Mouse (Mus musculus) thymus, adult 2 months (tissue): Measurements from ENCODE around the gene Adamts10. TPM values are rescaled to one million over a fixed set of nuclear protein-coding genes. Genes with fewer than 3 reads are reported as not detected.

ENCODE experiments used
- DNase-seq: peaks from one replicate; pipeline ENCODE4 v3.0.0; 2021
- H3K27ac ChIP-seq: fragments of 200-500 bp; 2 replicates; pipeline ENCODE4 v1.5.1; 2012; ENCODE audit warnings: low read length, control low read depth; ENCODE audit not compliant: control insufficient read depth, insufficient read depth
- H3K27me3 ChIP-seq: fragments of 200-500 bp; 2 replicates; pipeline ENCODE4 v1.6.1; 2012; ENCODE audit warnings: mild to moderate bottlenecking, low read length, moderate library complexity, mixed read lengths; ENCODE audit not compliant: control insufficient read depth, insufficient read depth
- H3K36me3 ChIP-seq: fragments of 200-500 bp; 2 replicates; pipeline ENCODE4 v1.6.1; 2012; ENCODE audit warnings: mild to moderate bottlenecking, low read length, moderate library complexity; ENCODE audit not compliant: control insufficient read depth, insufficient read depth
- H3K4me1 ChIP-seq: fragments of 200-500 bp; replicated peaks from 2 replicates; pipeline ENCODE4 v1.6.1; 2012; ENCODE audit warnings: low read length; ENCODE audit not compliant: control insufficient read depth, insufficient read depth
- H3K4me3 ChIP-seq: fragments of 200-500 bp; 2 replicates; pipeline ENCODE4 v1.5.1; 2012; ENCODE audit warnings: mild to moderate bottlenecking, low read length, control low read depth, moderate library complexity; ENCODE audit not compliant: control insufficient read depth, insufficient read depth
- CTCF ChIP-seq: fragments of 200-500 bp; IDR thresholded peaks from 2 replicates; pipeline ENCODE4 v1.5.1; 2012; ENCODE audit warnings: mild to moderate bottlenecking, control low read depth, low read length, moderate library complexity, borderline replicate concordance; ENCODE audit not compliant: control insufficient read depth, poor library complexity, insufficient read depth; ENCODE audit errors: extremely low read depth
- POLR2A ChIP-seq: fragments of 200-500 bp; IDR thresholded peaks from 2 replicates; pipeline ENCODE4 v1.6.1; 2012; ENCODE audit warnings: mild to moderate bottlenecking, low read length, control low read depth, moderate library complexity; ENCODE audit not compliant: control insufficient read depth, poor library complexity, insufficient read depth; ENCODE audit errors: extremely low read depth
- WGBS: fragments of 180-500 bp; shearing (Covaris S2); methylation state at CpG from one replicate; pipeline ENCODE4 v1.1.7; 2018; 5-methylcytosine and 5-hydroxymethylcytosine counted together
- polyA plus RNA-seq: library from polyadenylated mRNA; depleted of rRNA; stranded (reverse); fragments of >200 nt; gene quantifications from 2 replicates; pipeline ENCODE4 v1.2.3, GENCODE M21; 2012

Adamts10 gene
- polyA plus RNA-seq, 1 experiment = 130 TPM

DNA sequence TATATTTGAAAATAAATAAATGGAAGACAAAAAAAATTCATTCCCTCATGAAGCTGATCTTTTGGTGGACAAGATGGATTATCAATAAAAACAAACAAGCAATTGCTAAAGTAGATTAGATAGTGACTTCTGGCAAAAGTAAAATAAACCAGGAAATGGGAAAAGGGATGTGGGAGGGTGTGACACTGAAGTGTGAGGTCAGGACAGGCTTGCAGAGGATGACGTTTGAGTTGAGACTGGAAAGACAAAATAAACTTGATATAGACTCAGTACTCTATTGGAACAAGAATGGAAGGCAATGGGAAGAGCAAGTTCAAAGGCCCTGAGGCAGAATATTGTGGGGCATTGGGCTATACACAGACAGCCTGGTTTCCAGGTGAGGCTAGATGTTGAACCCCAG is 3.6 kb upstream of the Adamts10 start:
- WGBS = 55% methylated on average over 1 of the region's 1 CpGs
- no peak for TF ChIP-seq POLR2A
- no peak for TF ChIP-seq CTCF
- no peak overlapping the region for H3K27ac ChIP-seq
- no peak for DNase-seq
- no peaks in the 10 kb centered on the region for H3K36me3 ChIP-seq
- H3K4me1 ChIP-seq = peaks cover 6% of the 10 kb centered on the region
- no peaks in the 10 kb centered on the region for H3K27me3 ChIP-seq
- no peak overlapping the region for H3K4me3 ChIP-seq

GRCm38 (mm10) chr17:33523431-33523917 is 530 bp upstream of the Adamts10 start:
- WGBS = 25% methylated on average over 13 of the region's 13 CpGs
- Histone ChIP-seq H3K27ac (no peak overlapping the region), H3K4me3 (peak overlapping the region; percentile 98), H3K27me3 (no peaks in the 10 kb centered on the region), H3K36me3 (no peaks in the 10 kb centered on the region), H3K4me1 (peaks cover 11% of the 10 kb centered on the region)
- DNase-seq = no peak
- TF ChIP-seq POLR2A (no peak), CTCF (no peak)

DNA sequence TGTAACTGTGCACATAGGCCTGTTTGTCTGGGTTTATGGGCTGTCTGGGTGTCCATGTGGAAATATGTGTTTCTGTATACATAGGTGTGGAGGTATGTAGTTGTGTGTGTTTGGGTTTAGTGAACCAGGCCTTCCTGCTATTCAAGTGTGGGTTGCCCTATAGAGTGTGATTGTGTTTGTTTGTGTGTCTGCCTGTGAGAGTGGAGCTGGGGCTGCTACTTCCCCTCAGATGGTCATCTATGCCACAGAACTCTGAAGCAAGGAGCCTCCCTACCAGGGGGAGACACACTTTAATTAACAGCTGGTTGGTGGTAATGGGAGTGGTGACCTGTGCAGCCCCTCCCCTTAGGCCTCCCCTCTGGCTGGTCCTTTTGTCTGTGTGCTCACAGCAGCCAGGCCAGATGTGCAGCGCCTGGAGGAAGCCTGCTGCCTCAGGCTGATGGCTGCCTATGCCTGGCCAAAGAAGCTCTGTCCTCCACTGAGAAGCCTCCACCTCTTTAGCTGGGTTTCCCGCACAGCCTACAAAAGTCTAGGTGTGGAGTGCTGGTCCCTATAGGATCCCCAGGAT is 886 bp downstream of the Adamts10 start:
- H3K36me3 ChIP-seq = no peaks in the 10 kb centered on the region; the same call in 1 of the 2 replicates
- H3K27ac ChIP-seq = no peak overlapping the region
- H3K4me1 ChIP-seq = peaks cover 11% of the 10 kb centered on the region
- H3K27me3 ChIP-seq = no peaks in the 10 kb centered on the region
- TF ChIP-seq CTCF = no peak
- WGBS = 36% methylated on average over 2 of the region's 2 CpGs
- peak; percentile 13 for DNase-seq
- 0 out of 2 replicates have a peak overlapping the region, but pooled peaks have one; percentile 20 for H3K4me3 ChIP-seq

- no peak overlapping the region for H3K4me3 ChIP-seq
- WGBS = 92% methylated on average over 3 of the region's 3 CpGs
- H3K27me3 ChIP-seq = no peaks in the 10 kb centered on the region
- H3K36me3 ChIP-seq = no peaks in the 10 kb centered on the region; the same call in 1 of the 2 replicates
- peaks cover 11% of the 10 kb centered on the region for H3K4me1 ChIP-seq
- H3K27ac ChIP-seq = no peak overlapping the region
- TF ChIP-seq CTCF (no peak), POLR2A (no peak)
- DNase-seq = no peak
Observed at GRCm38 (mm10) chr17:33526506-33526905, 2.5 kb downstream of the Adamts10 start.

DNA sequence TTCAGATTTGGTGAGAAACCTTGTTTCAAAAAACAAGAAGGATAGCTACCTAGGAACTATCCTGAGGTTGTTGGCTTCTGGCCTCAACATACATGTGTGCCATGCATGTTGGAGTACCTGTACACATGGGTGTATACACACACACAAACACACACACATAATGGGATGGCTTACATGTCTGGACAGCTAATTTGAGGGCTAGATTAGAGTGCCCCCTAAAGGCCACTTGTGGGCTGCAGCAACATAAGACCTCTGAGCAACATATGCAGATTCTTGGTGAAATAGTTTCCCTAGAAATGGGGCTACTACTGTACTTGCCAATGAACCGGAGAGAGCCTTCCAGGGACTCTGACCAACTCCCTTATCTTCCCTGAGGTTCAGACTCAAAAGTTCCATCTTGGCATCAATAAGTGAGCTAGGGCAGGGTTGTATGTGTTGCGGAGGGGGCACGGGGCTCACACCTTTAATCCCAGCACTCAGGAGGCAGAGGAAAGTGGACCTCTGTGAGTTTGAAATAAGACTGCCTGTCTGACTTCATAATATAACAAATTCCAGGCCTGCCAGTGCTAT is 15.2 kb downstream of the Adamts10 start:
- no peak overlapping the region for H3K4me3 ChIP-seq
- DNase-seq = peak; percentile 51
- H3K27ac ChIP-seq = no peak overlapping the region
- 98% methylated on average over 3 of the region's 3 CpGs for WGBS
- H3K27me3 ChIP-seq = no peaks in the 10 kb centered on the region
- H3K36me3 ChIP-seq = 0 out of 2 replicates have a peak, but pooled peaks cover 6% of the 10 kb centered on the region
- no peaks in the 10 kb centered on the region for H3K4me1 ChIP-seq
- TF ChIP-seq CTCF (no peak), POLR2A (no peak)

- WGBS = 99% methylated on average over 4 of the region's 4 CpGs
- TF ChIP-seq POLR2A (no peak), CTCF (no peak)
- no peak for DNase-seq
- H3K4me3 ChIP-seq = no peak overlapping the region
- H3K36me3 ChIP-seq = 0 out of 2 replicates have a peak, but pooled peaks cover 6% of the 10 kb centered on the region
- no peak overlapping the region for H3K27ac ChIP-seq
- no peaks in the 10 kb centered on the region for H3K4me1 ChIP-seq
- no peaks in the 10 kb centered on the region for H3K27me3 ChIP-seq
Observed at GRCm38 (mm10) chr17:33539878-33540277, 15.9 kb downstream of the Adamts10 start.
